Comparison of ENCODE assay signal across 9 mouse cellular contexts in genomic region chr13:53284740-53285191, GRCm38 (mm10). TPM values are rescaled to one million over a fixed set of nuclear protein-coding genes. Genes with fewer than 3 reads are reported as not detected.
DNase-seq lines count a peak whose midpoint lies in the region; ATAC-seq and TF ChIP-seq lines count a peak whose summit lies in the region.
"Had no signal": no experiment of that assay in that cellular context is flagged by ENCODE, and none has a peak within 500 bp of the region (broad histone marks: within the 10 kb centered on the region; RNA-seq: fewer than 3 reads in every experiment).

No protein-coding gene starts in this region.

- H3K27me3 ChIP-seq in kidney, adult 2 months (replicated peaks; ENCODE audit: control insufficient read depth, insufficient read depth, low read length) = no peaks in the 10 kb centered on the region
- peaks cover 40% of the 10 kb centered on the region for H3K27me3 ChIP-seq in embryonic facial prominence, embryonic 10.5 days (replicated peaks; ENCODE audit: low read depth, poor library complexity, severe bottlenecking)
- H3K27me3 ChIP-seq in hindbrain, embryonic 13.5 days = peaks cover 46% of the 10 kb centered on the region
- H3K27me3 ChIP-seq in midbrain, embryonic 16.5 days (ENCODE audit: control insufficient read depth, insufficient read depth, low read depth, low read length) = peaks cover 17% of the 10 kb centered on the region

- no peak for TF ChIP-seq CTCF in kidney, adult 2 months (conservative IDR thresholded peaks at IDR 0.05; ENCODE audit: insufficient read depth, insufficient read length, low read depth, low read length)

- no peak for DNase-seq in kidney, adult 2 months
- no peak for DNase-seq in kidney, adult 11 months
- DNase-seq in embryonic facial prominence, embryonic 10.5 days (ENCODE audit: low spot score) = peak; percentile 58
- DNase-seq in cerebellum, adult 9-11 months = no peak
- no peak for DNase-seq in frontal cortex, postnatal 10 days (ENCODE audit: low spot score in 2 of 2)

- no peaks in the 10 kb centered on the region for H3K9me3 ChIP-seq in embryonic facial prominence, embryonic 10.5 days
- H3K9me3 ChIP-seq in hindbrain, embryonic 13.5 days = no peaks in the 10 kb centered on the region
- H3K9me3 ChIP-seq in midbrain, embryonic 16.5 days (replicated peaks; ENCODE audit: control insufficient read depth, low read length, poor library complexity, severe bottlenecking) = no peaks in the 10 kb centered on the region

- no peak for ATAC-seq in hindbrain, embryonic 13.5 days (ENCODE audit: low FRiP score)
- no peak for ATAC-seq in midbrain, embryonic 16.5 days
- ATAC-seq in activated CD4-positive, CD25-positive, alpha-beta regulatory T cell, adult 4 months = no peak

- H3K9ac ChIP-seq in hindbrain, embryonic 13.5 days = peak overlapping the region; percentile 70; the same call in 1 of the 2 replicates
- no peak overlapping the region for H3K9ac ChIP-seq in midbrain, embryonic 16.5 days (ENCODE audit: low read depth, low read length)

- 35% methylated on average over 17 of the region's 17 CpGs for WGBS in kidney, adult 2 months
- under 1% methylated on average over 17 of the region's 17 CpGs for WGBS in embryonic facial prominence, embryonic 10.5 days
- 3% methylated on average over 17 of the region's 17 CpGs for WGBS in hindbrain, embryonic 13.5 days
- WGBS in midbrain, embryonic 16.5 days = 2% methylated on average over 17 of the region's 17 CpGs

- TF ChIP-seq POLR2A in kidney, adult 2 months (IDR thresholded peaks at IDR 0.05; ENCODE audit: low read depth, low read length) = no peak

- peak overlapping the region; percentile 59 for H3K4me3 ChIP-seq in kidney, adult 2 months (ENCODE audit: insufficient read depth, low read depth, low read length)
- H3K4me3 ChIP-seq in embryonic facial prominence, embryonic 10.5 days = peak overlapping the region; percentile 78
- H3K4me3 ChIP-seq in hindbrain, embryonic 13.5 days = peak overlapping the region; percentile 53
- H3K4me3 ChIP-seq in midbrain, embryonic 16.5 days (ENCODE audit: low read depth, low read length) = peak overlapping the region; percentile 41

- no peaks in the 10 kb centered on the region for H3K4me1 ChIP-seq in kidney, adult 2 months (ENCODE audit: control insufficient read depth, insufficient read depth, low read length)
- peaks cover 62% of the 10 kb centered on the region for H3K4me1 ChIP-seq in embryonic facial prominence, embryonic 10.5 days
- peaks cover 21% of the 10 kb centered on the region for H3K4me1 ChIP-seq in hindbrain, embryonic 13.5 days (replicated peaks)
- peaks cover 7% of the 10 kb centered on the region; the same call in 1 of the 2 replicates for H3K4me1 ChIP-seq in midbrain, embryonic 16.5 days (ENCODE audit: control insufficient read depth, insufficient read depth, low read length)

- H3K36me3 ChIP-seq in kidney, adult 2 months (ENCODE audit: control insufficient read depth, insufficient read depth, low read length) = no peaks in the 10 kb centered on the region
- H3K36me3 ChIP-seq in embryonic facial prominence, embryonic 10.5 days (replicated peaks) = no peaks in the 10 kb centered on the region
- H3K36me3 ChIP-seq in hindbrain, embryonic 13.5 days = no peaks in the 10 kb centered on the region
- no peaks in the 10 kb centered on the region for H3K36me3 ChIP-seq in midbrain, embryonic 16.5 days (ENCODE audit: control insufficient read depth, insufficient read depth, low read length)
- H3K36me3 ChIP-seq: G1E had no signal

- H3K27ac ChIP-seq in kidney, adult 2 months (ENCODE audit: insufficient read depth, low read depth, low read length) = no peak overlapping the region
- peak overlapping the region; percentile 93 for H3K27ac ChIP-seq in embryonic facial prominence, embryonic 10.5 days (replicated peaks)
- H3K27ac ChIP-seq in hindbrain, embryonic 13.5 days = no peak overlapping the region
- no peak overlapping the region for H3K27ac ChIP-seq in midbrain, embryonic 16.5 days (ENCODE audit: low read length)

- peak overlapping the region; percentile 71 for H3K4me2 ChIP-seq in hindbrain, embryonic 13.5 days
- H3K4me2 ChIP-seq in midbrain, embryonic 16.5 days (ENCODE audit: low read length) = peak overlapping the region; percentile 68

RNA-seq across cellular contexts. Expression of gene Ror2, which starts 1.2 kb away (rescaled TPM):
- 3.7 and 6.0 TPM in 2 replicates for polyA plus RNA-seq in kidney, adult 2 months (2012; rRNA removed)
- 20.7 and 23.6 TPM in 2 replicates for polyA plus RNA-seq in embryonic facial prominence, embryonic 10.5 days (2016; fragmentation: Nextera tagmentation; extraction: Ambion mirVana)
- 3.5 and 4.7 TPM in 2 replicates for polyA plus RNA-seq in hindbrain, embryonic 13.5 days (2015; fragmentation: Nextera tagmentation; extraction: Ambion mirVana)
- polyA plus RNA-seq in midbrain, embryonic 16.5 days (2015; fragmentation: Nextera tagmentation; extraction: Ambion mirVana) = 2.0 and 2.4 TPM in 2 replicates
- not detected for polyA plus RNA-seq in activated CD4-positive, CD25-positive, alpha-beta regulatory T cell, adult 4 months (2017; shearing (Covaris generic))
- polyA plus RNA-seq: G1E had no signal
